Mouse (Mus musculus) left cerebral cortex, postnatal 10 days (tissue): ENCODE data around the gene Cbfa2t2. TPM values are rescaled to one million over a fixed set of nuclear protein-coding genes. Genes with fewer than 3 reads are reported as not detected.

Experiments
- DNase-seq, 2 experiments: peaks; one replicate each; pipeline ENCODE4 v3.0.0; 2021 to 2022; ENCODE audit warnings: low spot score in 2 of 2, mixed read lengths in 1 of 2; ENCODE audit errors: extremely low spot score in 1 of 2
- intact Hi-C: fragments of 180-260 bp; cut with DNase I; formaldehyde crosslinking; loops from one replicate; pipeline ENCODE4 v1.15.1; 2025
- total RNA-seq, 2 experiments: library from RNA; stranded (reverse); gene quantifications; 2 replicates each; pipeline ENCODE4 v1.2.3; 2021

Gene Cbfa2t2
- total RNA-seq, 2 experiments from 2014 or later, result 41.7 to 52.1 TPM

DNA sequence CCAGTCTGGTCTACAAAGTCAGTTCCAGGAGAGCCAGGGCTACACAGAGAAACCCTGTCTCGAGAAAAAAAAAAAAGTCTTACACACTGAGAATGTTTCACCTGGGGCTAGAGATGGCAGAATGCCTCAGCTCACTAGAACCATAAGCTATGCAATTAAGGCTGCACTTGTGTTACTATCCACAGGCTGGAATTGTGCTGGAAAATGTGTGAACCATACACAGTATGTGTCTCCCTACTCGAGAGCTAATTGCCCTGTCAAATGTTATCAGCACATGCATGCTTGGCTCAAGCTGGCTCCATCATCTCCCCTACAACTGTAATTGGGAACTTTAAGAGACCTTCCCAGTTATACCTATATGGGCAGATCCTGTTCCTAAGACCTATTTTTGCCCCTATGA lies 114.7 kb downstream of the Cbfa2t2 start:
- intact Hi-C loops, result loop anchor here (10.0 kb wide), 1 partner anchor 64 kb away; the partner anchor contains the start of genes 4930519P11Rik and Zfp341
- DNase-seq, result no peak

GRCm38 (mm10) chr2:154551476-154551875 lies 115.2 kb downstream of the Cbfa2t2 start, which contains the start of gene Actl10:
Actl10 (plus strand) TSS chr2:154551776.
- intact Hi-C loops, result loop anchor here (10.0 kb wide), 1 partner anchor 63 kb away; the partner anchor contains the start of genes 4930519P11Rik and Zfp341
- DNase-seq, result no peak

DNA sequence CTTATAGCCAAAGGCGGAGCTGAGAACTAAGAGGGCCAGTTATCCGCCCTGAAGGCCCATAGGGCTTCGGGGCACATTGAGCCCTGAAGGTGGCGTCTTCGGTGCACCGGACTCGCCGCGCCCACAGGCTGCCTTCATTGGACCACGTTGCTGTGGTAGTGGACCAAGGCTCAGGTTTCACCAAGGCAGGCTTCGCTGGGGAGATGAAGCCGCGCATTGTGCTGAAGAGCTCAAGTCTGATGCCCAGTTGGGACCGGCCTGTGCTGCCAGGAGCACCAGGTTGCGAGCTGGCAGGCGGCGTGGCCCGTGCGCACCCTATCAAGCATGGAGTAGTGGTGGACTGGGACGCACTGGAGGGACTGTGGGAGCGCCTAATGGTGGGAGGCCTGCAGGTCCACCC lies 115.6 kb downstream of the Cbfa2t2 start:
- no peak for DNase-seq
- intact Hi-C loops, result loop anchor here (10.0 kb wide), 1 partner anchor 63 kb away; the partner anchor contains the start of genes 4930519P11Rik and Zfp341

DNA sequence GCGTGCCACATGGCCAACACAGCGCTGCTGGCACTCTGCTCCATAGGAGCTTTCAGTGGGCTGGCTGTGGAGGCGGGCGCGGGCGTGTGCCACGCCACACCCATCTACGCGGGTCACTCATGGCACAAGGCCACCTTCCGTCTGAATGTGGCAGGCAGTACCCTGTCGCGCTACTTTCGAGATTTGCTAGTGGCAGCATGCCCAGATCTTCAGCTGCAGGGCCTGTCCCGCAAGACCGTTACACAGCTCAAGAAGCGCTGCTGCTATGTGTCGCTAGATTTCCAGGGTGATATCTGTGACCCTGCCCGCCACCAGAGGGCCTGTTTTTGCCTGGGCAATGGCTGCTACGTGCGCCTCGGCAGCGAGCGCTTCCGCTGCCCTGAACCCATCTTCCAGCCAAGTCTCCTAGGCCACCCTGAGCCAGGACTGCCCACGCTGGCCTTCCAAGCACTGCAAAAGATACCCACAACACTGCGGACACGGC lies 116.2 kb downstream of the Cbfa2t2 start:
- intact Hi-C loops, result loop anchor here (10.0 kb wide), 1 partner anchor 62 kb away; the partner anchor contains the start of genes 4930519P11Rik and Zfp341
- DNase-seq, result peak; percentile 71 to 85

- intact Hi-C loops, result loop anchor here (10.0 kb wide), 1 partner anchor 60 kb away; the partner anchor contains the start of genes 4930519P11Rik and Zfp341
- DNase-seq, result peak in 1 of 2 experiments; percentile 74
Measured at GRCm38 (mm10) chr2:154555235-154555634, 119.0 kb downstream of the Cbfa2t2 start.

GRCm38 (mm10) chr2:154557184-154557832 lies 121.0 kb downstream of the Cbfa2t2 start:
- intact Hi-C loops, result loop anchor here (10.0 kb wide), 1 partner anchor 57 kb away; the partner anchor contains the start of genes 4930519P11Rik and Zfp341
- DNase-seq, result no peak

DNA sequence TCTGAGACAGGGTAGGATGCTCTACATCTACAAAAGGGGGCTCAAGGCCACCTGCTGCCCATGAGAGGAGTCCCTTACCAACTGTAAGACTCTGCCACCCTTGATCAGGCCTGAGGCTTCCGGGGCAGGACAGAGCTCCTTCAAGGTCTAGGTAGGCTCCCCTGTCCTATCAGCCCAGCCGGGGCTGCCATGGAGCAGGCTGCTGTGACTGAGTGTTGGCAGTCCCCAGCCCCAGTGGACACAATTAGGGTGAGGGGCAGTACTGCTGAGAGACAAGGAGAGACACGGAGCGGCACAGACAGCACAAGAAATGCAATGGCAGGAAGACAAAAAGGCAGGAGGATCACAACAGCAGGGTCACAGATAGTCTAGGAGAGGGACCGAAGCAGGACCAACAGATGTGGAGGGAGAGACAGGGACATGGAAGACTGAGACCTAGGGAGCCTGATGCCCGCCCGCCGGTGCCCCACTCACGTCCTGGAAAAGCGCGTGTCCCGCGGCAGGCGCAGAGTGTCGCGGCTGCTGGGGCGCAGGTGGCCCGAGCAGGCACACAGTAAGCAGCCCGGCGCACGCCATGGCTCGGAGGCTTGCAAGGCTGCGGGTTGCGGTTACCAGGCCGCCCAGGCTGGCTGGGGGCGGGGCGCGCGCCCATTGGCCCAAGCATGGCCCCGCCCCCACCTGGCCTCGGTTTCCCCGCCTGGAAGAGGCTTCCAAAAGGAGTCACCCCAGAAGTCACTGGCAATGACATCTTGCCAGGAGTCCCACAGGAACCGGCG lies 122.2 kb downstream of the Cbfa2t2 start, which contains the start of gene Necab3:
Necab3 (minus strand) TSS at position 627 of the 776 bp plus-strand sequence.
- intact Hi-C loops, result loop anchor here (10.0 kb wide), 1 partner anchor 56 kb away; the partner anchor contains the start of genes 4930519P11Rik and Zfp341
- DNase-seq, result peak in 1 of 2 experiments; percentile 78

GRCm38 (mm10) chr2:154563612-154564170 lies 127.4 kb downstream of the Cbfa2t2 start:
- intact Hi-C loops, result no loop called here
- DNase-seq, result no peak

DNA sequence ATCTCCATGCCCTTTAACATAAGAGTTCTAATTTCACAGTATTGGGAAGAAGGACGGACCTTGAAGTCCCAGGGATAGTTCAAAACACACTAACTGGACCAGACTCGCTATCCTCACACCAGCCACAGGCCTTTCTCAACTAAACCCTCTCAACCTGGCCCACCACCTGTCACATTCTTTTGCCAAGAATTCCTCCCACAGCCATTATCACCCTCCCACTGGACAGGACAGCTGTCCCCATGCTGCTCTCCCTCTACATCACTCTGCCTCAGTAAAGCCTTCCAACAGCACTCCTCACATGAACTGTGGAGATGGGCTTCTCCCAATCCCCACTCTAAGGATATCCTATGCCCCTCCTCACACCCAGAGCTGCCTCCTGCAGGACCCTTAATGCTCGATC lies 129.3 kb downstream of the Cbfa2t2 start:
- intact Hi-C loops, result no loop called here
- no peak for DNase-seq

GRCm38 (mm10) chr2:154566641-154567040 lies 130.4 kb downstream of the Cbfa2t2 start:
- DNase-seq, result no peak
- intact Hi-C loops, result no loop called here

- DNase-seq, result no peak
- intact Hi-C loops, result no loop called here
Measured at GRCm38 (mm10) chr2:154567766-154568165, 131.5 kb downstream of the Cbfa2t2 start.

- DNase-seq, result peak in 1 of 2 experiments; percentile 72
- intact Hi-C loops, result no loop called here
Measured at GRCm38 (mm10) chr2:154568329-154569070, 132.2 kb downstream of the Cbfa2t2 start.

- intact Hi-C loops, result no loop called here
- peak in 1 of 2 experiments; percentile 77 for DNase-seq
Measured at GRCm38 (mm10) chr2:154569071-154569748, 132.9 kb downstream of the Cbfa2t2 start.

GRCm38 (mm10) chr2:154569836-154570286 lies 133.6 kb downstream of the Cbfa2t2 start, which contains the start of gene E2f1:
E2f1 (minus strand) TSS chr2:154569892.
- DNase-seq, result peak; percentile 93 to 97
- intact Hi-C loops, result no loop called here

- intact Hi-C loops, result no loop called here
- no peak for DNase-seq
Measured at GRCm38 (mm10) chr2:154570666-154571065, 134.4 kb downstream of the Cbfa2t2 start.

DNA sequence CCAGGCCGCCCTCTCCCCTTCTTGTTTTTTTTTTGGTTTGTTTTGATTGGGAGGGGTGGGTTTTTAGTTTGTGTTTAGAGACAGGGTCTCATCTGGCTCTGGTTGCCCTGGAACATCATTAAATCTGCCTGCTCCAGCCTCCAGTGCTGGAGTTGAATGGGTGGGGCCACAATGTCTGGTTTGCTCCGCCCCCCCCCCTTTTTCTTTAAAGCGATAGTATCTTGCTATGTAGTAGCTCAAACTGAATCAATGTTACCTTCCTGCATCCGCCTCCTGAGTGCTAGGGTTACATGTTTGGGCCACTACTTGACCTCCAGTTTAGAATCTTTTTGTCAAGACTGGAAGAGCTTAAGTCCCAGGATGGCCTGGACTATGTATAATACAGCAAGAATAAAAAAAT lies 135.0 kb downstream of the Cbfa2t2 start:
- intact Hi-C loops, result no loop called here
- DNase-seq, result no peak

DNA sequence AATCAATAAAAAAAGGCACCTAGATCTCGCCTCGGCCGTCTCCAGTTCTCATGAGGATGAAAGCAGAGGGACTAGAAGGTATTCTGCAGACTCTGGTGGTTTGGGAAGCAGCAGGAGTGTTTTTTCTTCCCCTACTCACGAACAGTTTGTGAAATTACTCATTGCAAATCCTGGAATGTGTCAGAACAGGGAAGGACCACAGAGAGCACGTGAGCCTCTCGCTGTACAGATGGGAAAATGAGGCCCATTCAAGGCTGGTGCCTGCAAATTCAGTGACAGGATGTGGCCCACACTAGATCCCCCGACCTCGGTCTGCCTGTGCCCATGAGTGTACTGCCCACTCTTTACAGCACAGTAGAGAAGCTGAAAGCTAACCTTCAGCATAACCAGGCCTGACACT lies 135.7 kb downstream of the Cbfa2t2 start:
- intact Hi-C loops, result no loop called here

DNA sequence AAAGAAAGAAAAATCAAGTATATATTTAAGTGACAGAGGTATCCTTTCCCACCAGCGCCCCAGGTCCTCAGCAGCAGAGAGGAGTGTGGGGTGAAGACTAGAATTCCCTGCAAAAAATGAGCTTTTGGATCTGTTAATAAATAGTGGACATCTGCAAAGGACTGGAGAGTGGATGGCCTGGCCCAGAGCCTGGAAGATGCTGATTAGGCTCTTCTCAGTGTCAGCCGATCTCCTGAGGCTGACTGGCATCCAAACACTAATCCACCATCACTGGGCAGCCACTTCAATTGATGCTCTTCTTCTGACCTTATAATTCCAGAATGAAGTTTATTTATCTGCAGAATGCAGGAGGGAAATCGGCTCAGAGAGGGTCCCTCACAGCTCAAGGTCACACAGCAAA lies 136.7 kb downstream of the Cbfa2t2 start:
- DNase-seq, result no peak
- intact Hi-C loops, result no loop called here

More for the DNA sequence above, 135.7 kb downstream of the Cbfa2t2 start:
- no peak for DNase-seq
